Mouse (Mus musculus): ENCODE measurements around the gene Stx6. TPM values are rescaled to one million over a fixed set of nuclear protein-coding genes. Genes with fewer than 3 reads are reported as not detected.

Gene Stx6
- polyA plus RNA-seq, 1 experiment from 2014 or later, result 8.5 TPM

- H3K9me3 ChIP-seq (ENCODE audit: low read length), result no peaks in the 10 kb centered on the region
- no peak for TF ChIP-seq CTCF (IDR thresholded peaks at IDR 0.05; ENCODE audit: low read depth)
- no peak for TF ChIP-seq EP300 (IDR thresholded peaks at IDR 0.05; ENCODE audit: low read depth)
- peak; percentile 58; the same call in 1 of the 2 replicates for ATAC-seq
- no peaks in the 10 kb centered on the region for H3K27me3 ChIP-seq (ENCODE audit: insufficient read depth, low read length)
- DNase-seq, result peak; percentile 30
- no peak overlapping the region for H3K4me3 ChIP-seq (ENCODE audit: low read depth, low read length)
- no peaks in the 10 kb centered on the region for H3K36me3 ChIP-seq (replicated peaks; ENCODE audit: insufficient read depth, low read length)
- 68% methylated on average over 7 of the region's 7 CpGs for WGBS (ENCODE audit: insufficient replicate concordance)
- no peak overlapping the region for H3K4me2 ChIP-seq (ENCODE audit: low read depth, low read length)
- H3K9ac ChIP-seq (replicated peaks), result no peak overlapping the region
- no peaks in the 10 kb centered on the region for H3K4me1 ChIP-seq (ENCODE audit: insufficient read depth)
- no peak overlapping the region for H3K27ac ChIP-seq (ENCODE audit: low read depth)
Observed at GRCm38 (mm10) chr1:155138795-155139194, 19.7 kb upstream of the Stx6 start.

GRCm38 (mm10) chr1:155140076-155140475 is 18.4 kb upstream of the Stx6 start:
- no peaks in the 10 kb centered on the region for H3K36me3 ChIP-seq (replicated peaks; ENCODE audit: insufficient read depth, low read length)
- ATAC-seq (0 out of 2 replicates have a peak, but pooled peaks have one; percentile 44), DNase-seq (peak; percentile 75)
- H3K9me3 ChIP-seq (ENCODE audit: low read length), result no peaks in the 10 kb centered on the region
- 43% methylated on average over 2 of the region's 2 CpGs for WGBS (ENCODE audit: insufficient replicate concordance)
- H3K4me1 ChIP-seq (ENCODE audit: insufficient read depth), result no peaks in the 10 kb centered on the region
- H3K9ac ChIP-seq (replicated peaks), result no peak overlapping the region
- no peak overlapping the region for H3K4me2 ChIP-seq (ENCODE audit: low read depth, low read length)
- TF ChIP-seq CTCF (IDR thresholded peaks at IDR 0.05; ENCODE audit: low read depth) (peak; percentile 81), EP300 (IDR thresholded peaks at IDR 0.05; ENCODE audit: low read depth) (no peak)
- H3K27me3 ChIP-seq (ENCODE audit: insufficient read depth, low read length), result no peaks in the 10 kb centered on the region
- no peak overlapping the region for H3K27ac ChIP-seq (ENCODE audit: low read depth)
- no peak overlapping the region for H3K4me3 ChIP-seq (ENCODE audit: low read depth, low read length)

DNA sequence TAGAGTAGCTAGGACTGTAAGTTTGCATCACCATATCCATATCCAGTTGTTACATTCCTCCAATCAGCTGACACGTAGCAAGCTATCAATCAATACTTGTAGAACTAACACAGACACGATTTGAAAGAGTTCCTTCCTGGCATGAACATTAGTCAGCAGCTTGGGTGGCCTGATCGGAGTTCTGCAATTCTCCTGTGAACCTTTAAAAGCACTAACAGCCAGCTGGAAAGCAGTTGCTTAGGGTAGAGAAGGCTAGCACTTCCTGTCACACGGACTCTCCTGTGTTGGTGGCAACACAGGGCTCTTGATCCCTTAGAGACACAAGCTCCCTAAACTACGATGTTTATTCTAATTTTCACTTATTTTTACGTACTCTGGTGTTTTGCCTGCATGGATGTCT is 12.9 kb upstream of the Stx6 start:
- TF ChIP-seq EP300 (IDR thresholded peaks at IDR 0.05; ENCODE audit: low read depth), result no peak
- no peak for TF ChIP-seq CTCF (IDR thresholded peaks at IDR 0.05; ENCODE audit: low read depth)
- Histone ChIP-seq H3K36me3 (replicated peaks; ENCODE audit: insufficient read depth, low read length) (no peaks in the 10 kb centered on the region), H3K27me3 (ENCODE audit: insufficient read depth, low read length) (no peaks in the 10 kb centered on the region), H3K9me3 (ENCODE audit: low read length) (no peaks in the 10 kb centered on the region), H3K27ac (ENCODE audit: low read depth) (peak overlapping the region; percentile 37), H3K4me1 (ENCODE audit: insufficient read depth) (peaks cover 11% of the 10 kb centered on the region; the same call in 1 of the 2 replicates), H3K9ac (replicated peaks) (peak overlapping the region; percentile 59), H3K4me2 (ENCODE audit: low read depth, low read length) (peak overlapping the region; percentile 76), H3K4me3 (ENCODE audit: low read depth, low read length) (peak overlapping the region; percentile 51)
- peak; percentile 58; the same call in 1 of the 2 replicates for ATAC-seq
- DNase-seq, result no peak
- 16% methylated on average over 6 of the region's 6 CpGs for WGBS (ENCODE audit: insufficient replicate concordance)

DNA sequence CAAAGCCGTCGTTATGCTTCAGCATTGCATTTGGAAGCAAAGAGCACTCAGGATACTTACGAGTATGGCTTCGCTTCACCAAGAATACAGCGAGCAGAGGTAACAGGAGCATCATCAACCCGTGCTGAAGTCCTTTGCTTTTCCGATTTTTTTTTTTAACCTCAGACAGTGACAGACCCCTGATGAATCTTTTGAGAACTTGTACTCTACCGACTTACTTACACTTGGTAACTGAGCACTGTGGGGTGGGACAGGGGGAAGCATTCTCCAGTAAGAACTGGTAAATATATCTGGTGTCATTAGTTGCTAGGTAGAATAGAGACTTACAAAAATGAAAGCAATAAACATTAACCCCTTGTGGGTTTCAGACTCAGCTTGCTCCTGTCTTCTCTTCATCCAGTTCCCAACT is 11.9 kb upstream of the Stx6 start, which contains the start of gene Mr1:
Gene Mr1 (minus strand): TSS at position 243 of the 409 bp plus-strand sequence.
- WGBS (ENCODE audit: insufficient replicate concordance), result 22% methylated on average over 8 of the region's 8 CpGs
- H3K9me3 ChIP-seq (ENCODE audit: low read length), result no peaks in the 10 kb centered on the region
- peak within 1 kb of the TSS; percentile 37 for H3K27ac ChIP-seq (ENCODE audit: low read depth)
- peak within 1 kb of the TSS; percentile 59 for H3K9ac ChIP-seq (replicated peaks)
- H3K27me3 ChIP-seq (ENCODE audit: insufficient read depth, low read length), result no peaks in the 10 kb centered on the region
- H3K36me3 ChIP-seq (replicated peaks; ENCODE audit: insufficient read depth, low read length), result no peaks in the 10 kb centered on the region
- peak within 1 kb of the TSS; percentile 51 for H3K4me3 ChIP-seq (ENCODE audit: low read depth, low read length)
- peak; percentile 89 for ATAC-seq
- H3K4me1 ChIP-seq (ENCODE audit: insufficient read depth), result peaks cover 11% of the 10 kb centered on the region; the same call in 1 of the 2 replicates
- TF ChIP-seq EP300 (IDR thresholded peaks at IDR 0.05; ENCODE audit: low read depth) (no peak), CTCF (IDR thresholded peaks at IDR 0.05; ENCODE audit: low read depth) (no peak)
- no peak for DNase-seq
- H3K4me2 ChIP-seq (ENCODE audit: low read depth, low read length), result peak within 1 kb of the TSS; percentile 76

DNA sequence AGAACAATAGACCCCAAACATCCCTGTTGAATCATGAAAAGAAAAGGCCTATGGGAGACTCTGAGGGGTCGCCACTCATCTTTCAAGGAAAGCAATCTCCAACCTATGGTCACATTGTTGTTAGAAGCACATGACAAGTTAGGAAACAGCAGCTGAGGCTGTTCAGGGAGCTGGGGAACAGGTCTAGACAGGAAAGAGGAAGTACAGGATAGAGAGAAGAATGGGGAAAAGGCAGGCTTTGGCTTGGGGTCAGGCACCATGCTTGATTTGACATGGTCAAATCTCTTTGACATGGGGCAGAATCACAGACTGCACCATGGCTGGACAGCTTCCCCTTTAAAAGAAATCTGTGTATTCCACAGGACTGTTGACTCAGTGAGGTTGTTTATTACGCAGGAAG is 11.3 kb upstream of the Stx6 start:
- ATAC-seq (no peak), DNase-seq (no peak)
- Histone ChIP-seq H3K27ac (ENCODE audit: low read depth) (no peak overlapping the region), H3K36me3 (replicated peaks; ENCODE audit: insufficient read depth, low read length) (no peaks in the 10 kb centered on the region), H3K4me1 (ENCODE audit: insufficient read depth) (peaks cover 11% of the 10 kb centered on the region; the same call in 1 of the 2 replicates), H3K4me3 (ENCODE audit: low read depth, low read length) (no peak overlapping the region), H3K27me3 (ENCODE audit: insufficient read depth, low read length) (no peaks in the 10 kb centered on the region), H3K9ac (replicated peaks) (no peak overlapping the region), H3K4me2 (ENCODE audit: low read depth, low read length) (peak overlapping the region; percentile 76), H3K9me3 (ENCODE audit: low read length) (no peaks in the 10 kb centered on the region)
- 73% methylated on average over 2 of the region's 2 CpGs for WGBS (ENCODE audit: insufficient replicate concordance)
- no peak for TF ChIP-seq CTCF (IDR thresholded peaks at IDR 0.05; ENCODE audit: low read depth)
- TF ChIP-seq EP300 (IDR thresholded peaks at IDR 0.05; ENCODE audit: low read depth), result no peak

DNA sequence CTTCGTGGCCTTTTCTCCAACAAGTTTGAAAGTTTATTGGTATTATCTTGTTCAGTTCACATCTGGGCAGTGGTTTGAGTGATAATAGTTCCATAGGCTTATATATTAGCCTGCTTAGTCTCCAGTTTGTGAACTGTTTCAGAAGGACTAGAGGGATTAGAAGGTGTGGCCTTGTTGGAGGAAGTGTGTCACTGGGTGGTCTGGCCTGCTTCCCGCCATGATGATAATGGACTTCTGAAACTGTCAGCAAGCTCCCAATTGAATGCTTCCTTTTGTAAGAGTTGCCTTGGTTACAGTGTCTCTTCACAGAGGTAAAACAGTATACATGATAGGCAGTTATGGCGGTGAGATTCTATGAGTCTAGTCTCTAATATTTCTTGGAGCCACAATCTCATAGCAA is 9.1 kb upstream of the Stx6 start:
- Histone ChIP-seq H3K27me3 (ENCODE audit: insufficient read depth, low read length) (no peaks in the 10 kb centered on the region), H3K9me3 (ENCODE audit: low read length) (no peaks in the 10 kb centered on the region), H3K9ac (replicated peaks) (no peak overlapping the region), H3K4me1 (ENCODE audit: insufficient read depth) (peaks cover 11% of the 10 kb centered on the region; the same call in 1 of the 2 replicates), H3K4me3 (ENCODE audit: low read depth, low read length) (no peak overlapping the region), H3K36me3 (replicated peaks; ENCODE audit: insufficient read depth, low read length) (no peaks in the 10 kb centered on the region), H3K4me2 (ENCODE audit: low read depth, low read length) (no peak overlapping the region), H3K27ac (ENCODE audit: low read depth) (no peak overlapping the region)
- TF ChIP-seq CTCF (IDR thresholded peaks at IDR 0.05; ENCODE audit: low read depth), result no peak
- no peak for TF ChIP-seq EP300 (IDR thresholded peaks at IDR 0.05; ENCODE audit: low read depth)
- ATAC-seq, result no peak
- no peak for DNase-seq
- 80% methylated on average over 3 of the region's 3 CpGs for WGBS (ENCODE audit: insufficient replicate concordance)

Measured in liver, postnatal 0 days (tissue).